Mouse (Mus musculus): Measurements from ENCODE around the gene Fscn3.

- TF ChIP-seq CTCF (IDR thresholded peaks at IDR 0.05; ENCODE audit: borderline replicate concordance, insufficient read depth, low read length) (no peak), POLR2A (IDR thresholded peaks at IDR 0.05; ENCODE audit: low read depth, low read length) (peak; percentile 72)
Measured at GRCm38 (mm10) chr6:28423313-28423712, 4.3 kb upstream of the Fscn3 start, which contains the start of gene Arf5.

Data from embryonic fibroblast, embryonic 13.5 days (primary cell).